10 mouse cellular contexts compared by ENCODE assay signal in genomic region chr15:89313359-89313758, GRCm38 (mm10). TPM values are rescaled to one million over a fixed set of nuclear protein-coding genes. Genes with fewer than 3 reads are reported as not detected.
A peak's percentile ranks its signal among the peaks of the same experiment; 100 is the strongest.
DNase-seq lines count a peak whose midpoint lies in the region; ATAC-seq and TF ChIP-seq lines count a peak whose summit lies in the region.
"Had no signal": no experiment of that assay in that cellular context is flagged by ENCODE, and none has a peak within 500 bp of the region (broad histone marks: within the 10 kb centered on the region; RNA-seq: fewer than 3 reads in every experiment).

No protein-coding gene starts in this region.

- DNase-seq in heart, adult 8-10 months (ENCODE audit: low spot score) = no peak
- no peak for DNase-seq in forebrain, postnatal 0 days
- DNase-seq in liver, postnatal 0 days = peak; percentile 13
- DNase-seq in adrenal gland, adult 8-10 months = no peak
- DNase-seq in lung, postnatal 14 days = no peak
- no peak for DNase-seq in layer of hippocampus, adult 11-12 months (ENCODE audit: low spot score)
- DNase-seq: kidney, postnatal 10 days had no signal

- no peak for TF ChIP-seq CTCF in forebrain, postnatal 0 days (IDR thresholded peaks at IDR 0.05; ENCODE audit: low read depth)
- no peak for TF ChIP-seq CTCF in liver, postnatal 0 days (IDR thresholded peaks at IDR 0.05; ENCODE audit: low read depth)

- no peaks in the 10 kb centered on the region for H3K9me3 ChIP-seq in heart, embryonic 14.5 days (ENCODE audit: control insufficient read depth, low read length)
- H3K9me3 ChIP-seq in embryonic facial prominence, embryonic 12.5 days = no peaks in the 10 kb centered on the region
- H3K9me3 ChIP-seq in forebrain, postnatal 0 days (ENCODE audit: low read length) = no peaks in the 10 kb centered on the region
- H3K9me3 ChIP-seq in liver, postnatal 0 days (ENCODE audit: low read length) = no peaks in the 10 kb centered on the region
- H3K9me3 ChIP-seq: G1E had no signal

- no peak for ATAC-seq in heart, embryonic 14.5 days (ENCODE audit: insufficient number of reproducible peaks, insufficient read depth, low FRiP score, low read depth)
- no peak for ATAC-seq in embryonic facial prominence, embryonic 12.5 days (ENCODE audit: insufficient number of reproducible peaks, insufficient read depth, low FRiP score, low TSS enrichment)
- ATAC-seq in forebrain, postnatal 0 days = no peak
- no peak for ATAC-seq in liver, postnatal 0 days

- no peak overlapping the region for H3K27ac ChIP-seq in heart, embryonic 14.5 days (replicated peaks in 1 of 2; ENCODE audit: control insufficient read depth in 1 of 2, insufficient read depth in 1 of 2, low read depth in 2 of 2, low read length in 2 of 2)
- no peak overlapping the region for H3K27ac ChIP-seq in embryonic facial prominence, embryonic 12.5 days
- H3K27ac ChIP-seq in forebrain, postnatal 0 days (ENCODE audit: low read depth, low read length) = no peak overlapping the region
- H3K27ac ChIP-seq in liver, postnatal 0 days (ENCODE audit: low read depth) = no peak overlapping the region

- H3K4me2 ChIP-seq in heart, embryonic 14.5 days (ENCODE audit: low read length) = 0 out of 2 replicates have a peak overlapping the region, but pooled peaks have one; percentile 87
- H3K4me2 ChIP-seq in embryonic facial prominence, embryonic 12.5 days (replicated peaks) = peak overlapping the region; percentile 72
- H3K4me2 ChIP-seq in forebrain, postnatal 0 days (ENCODE audit: low read depth) = peak overlapping the region; percentile 68
- H3K4me2 ChIP-seq in liver, postnatal 0 days (ENCODE audit: low read depth, low read length) = 0 out of 2 replicates have a peak overlapping the region, but pooled peaks have one; percentile 71

- 72% methylated on average over 4 of the region's 4 CpGs for WGBS in heart, embryonic 14.5 days
- WGBS in embryonic facial prominence, embryonic 12.5 days = 69% methylated on average over 4 of the region's 4 CpGs
- WGBS in forebrain, postnatal 0 days = 76% methylated on average over 4 of the region's 4 CpGs
- WGBS in liver, postnatal 0 days (ENCODE audit: insufficient replicate concordance) = 78% methylated on average over 4 of the region's 4 CpGs

- H3K4me3 ChIP-seq in heart, embryonic 14.5 days (ENCODE audit: control insufficient read depth in 1 of 2, insufficient read depth in 1 of 2, low read depth in 1 of 2, low read length in 2 of 2) = no peak overlapping the region
- peak overlapping the region; percentile 97; the same call in 1 of the 2 replicates for H3K4me3 ChIP-seq in embryonic facial prominence, embryonic 12.5 days
- H3K4me3 ChIP-seq in forebrain, postnatal 0 days (ENCODE audit: low read depth, low read length) = no peak overlapping the region; the same call in 1 of the 2 replicates
- H3K4me3 ChIP-seq in liver, postnatal 0 days (ENCODE audit: low read depth, low read length) = no peak overlapping the region

- H3K4me1 ChIP-seq in heart, embryonic 14.5 days (ENCODE audit: control insufficient read depth in 2 of 2, insufficient read depth in 2 of 2, low read length in 2 of 2) = peaks cover 14 to 22% of the 10 kb centered on the region in 2 experiments
- H3K4me1 ChIP-seq in embryonic facial prominence, embryonic 12.5 days = peaks cover 19% of the 10 kb centered on the region
- H3K4me1 ChIP-seq in forebrain, postnatal 0 days (ENCODE audit: insufficient read depth) = peaks cover 11% of the 10 kb centered on the region
- H3K4me1 ChIP-seq in liver, postnatal 0 days (ENCODE audit: insufficient read depth) = peaks cover 31% of the 10 kb centered on the region

- H3K27me3 ChIP-seq in heart, embryonic 14.5 days (ENCODE audit: control insufficient read depth, insufficient read depth, low read length) = no peaks in the 10 kb centered on the region
- H3K27me3 ChIP-seq in embryonic facial prominence, embryonic 12.5 days = no peaks in the 10 kb centered on the region
- no peaks in the 10 kb centered on the region for H3K27me3 ChIP-seq in forebrain, postnatal 0 days (ENCODE audit: insufficient read depth, low read length)
- no peaks in the 10 kb centered on the region for H3K27me3 ChIP-seq in liver, postnatal 0 days (ENCODE audit: insufficient read depth, low read length)

- no peaks in the 10 kb centered on the region for H3K36me3 ChIP-seq in heart, embryonic 14.5 days (ENCODE audit: control insufficient read depth, insufficient read depth, low read length)
- no peaks in the 10 kb centered on the region for H3K36me3 ChIP-seq in embryonic facial prominence, embryonic 12.5 days
- no peaks in the 10 kb centered on the region for H3K36me3 ChIP-seq in forebrain, postnatal 0 days (ENCODE audit: insufficient read depth)
- no peaks in the 10 kb centered on the region for H3K36me3 ChIP-seq in liver, postnatal 0 days (replicated peaks; ENCODE audit: insufficient read depth, low read length)

- H3K9ac ChIP-seq in heart, embryonic 14.5 days (ENCODE audit: low read length) = peak overlapping the region; percentile 7; the same call in 1 of the 2 replicates
- H3K9ac ChIP-seq in embryonic facial prominence, embryonic 12.5 days = no peak overlapping the region
- H3K9ac ChIP-seq in forebrain, postnatal 0 days = 0 out of 2 replicates have a peak overlapping the region, but pooled peaks have one; percentile 10
- H3K9ac ChIP-seq in liver, postnatal 0 days (replicated peaks) = no peak overlapping the region

- TF ChIP-seq EP300 in liver, postnatal 0 days (IDR thresholded peaks at IDR 0.05; ENCODE audit: low read depth) = no peak

RNA-seq across cellular contexts. Expression of gene Sbf1, which starts 1.8 kb away (rescaled TPM):
- 38.2 and 45.1 TPM in 2 replicates for polyA plus RNA-seq in heart, embryonic 14.5 days (2014; fragmentation: Nextera tagmentation; extraction: Ambion mirVana)
- 10 to 100 TPM; 56.5 to 74.5 (median 69.5) TPM for total RNA-seq in heart, adult 8-10 months (2022)
- polyA plus RNA-seq in embryonic facial prominence, embryonic 12.5 days (2016; fragmentation: Nextera tagmentation; extraction: Ambion mirVana) = 60.9 and 61.6 TPM in 2 replicates
- 164 and 165 TPM in 2 replicates for total RNA-seq in forebrain, postnatal 0 days (2014; rRNA removed)
- 46.2 and 60.7 TPM in 2 replicates for polyA plus RNA-seq in forebrain, postnatal 0 days (2015; fragmentation: Nextera tagmentation; extraction: Ambion mirVana)
- polyA plus RNA-seq in liver, postnatal 0 days (2015; fragmentation: Nextera tagmentation; extraction: Ambion mirVana) = 16.5 and 17.0 TPM in 2 replicates
- 100 to 1,000 TPM in 2 of 4 experiments, 10 to 100 TPM in 2; 90.8 to 127 (median 101) TPM for total RNA-seq in adrenal gland, adult 8-10 months (2022)

RNA-seq across cellular contexts. Expression of gene Adm2, which starts 9.2 kb away (rescaled TPM):
- polyA plus RNA-seq in heart, embryonic 14.5 days (2014; fragmentation: Nextera tagmentation; extraction: Ambion mirVana) = 0.20 and 0.40 TPM in 2 replicates
- total RNA-seq in heart, adult 8-10 months (2022) = not detected
- 0.18 TPM in 1 of 2 replicates, not detected in the other for polyA plus RNA-seq in embryonic facial prominence, embryonic 12.5 days (2016; fragmentation: Nextera tagmentation; extraction: Ambion mirVana)
- total RNA-seq in forebrain, postnatal 0 days (2014; rRNA removed) = not detected in 2 replicates
- not detected in 2 replicates for polyA plus RNA-seq in forebrain, postnatal 0 days (2015; fragmentation: Nextera tagmentation; extraction: Ambion mirVana)
- 1.4 and 3.7 TPM in 2 replicates for polyA plus RNA-seq in liver, postnatal 0 days (2015; fragmentation: Nextera tagmentation; extraction: Ambion mirVana)
- total RNA-seq in adrenal gland, adult 8-10 months (2022) = not detected
- total RNA-seq: G1E had no signal

RNA-seq across cellular contexts. Expression of gene Miox, which starts 20.8 kb away (rescaled TPM):
- not detected in 2 replicates for polyA plus RNA-seq in heart, embryonic 14.5 days (2014; fragmentation: Nextera tagmentation; extraction: Ambion mirVana)
- total RNA-seq in heart, adult 8-10 months (2022) = not detected
- polyA plus RNA-seq in embryonic facial prominence, embryonic 12.5 days (2016; fragmentation: Nextera tagmentation; extraction: Ambion mirVana) = not detected in 2 replicates
- not detected in 2 replicates for total RNA-seq in forebrain, postnatal 0 days (2014; rRNA removed)
- polyA plus RNA-seq in forebrain, postnatal 0 days (2015; fragmentation: Nextera tagmentation; extraction: Ambion mirVana) = not detected in 2 replicates
- 22.9 and 27.0 TPM in 2 replicates for polyA plus RNA-seq in liver, postnatal 0 days (2015; fragmentation: Nextera tagmentation; extraction: Ambion mirVana)
- 1 to 10 TPM in 2 of 4 experiments, not detected in 2; 1.4 TPM for total RNA-seq in adrenal gland, adult 8-10 months (2022)
- polyA plus RNA-seq: G1E had no signal

RNA-seq across cellular contexts. Expression of gene Lmf2, which starts 42.1 kb away (rescaled TPM):
- polyA plus RNA-seq in heart, embryonic 14.5 days (2014; fragmentation: Nextera tagmentation; extraction: Ambion mirVana) = 33.5 and 36.2 TPM in 2 replicates
- 10 to 100 TPM; 23.6 to 29.1 (median 26.7) TPM for total RNA-seq in heart, adult 8-10 months (2022)
- 54.5 and 58.8 TPM in 2 replicates for polyA plus RNA-seq in embryonic facial prominence, embryonic 12.5 days (2016; fragmentation: Nextera tagmentation; extraction: Ambion mirVana)
- 12.5 and 17.0 TPM in 2 replicates for total RNA-seq in forebrain, postnatal 0 days (2014; rRNA removed)
- polyA plus RNA-seq in forebrain, postnatal 0 days (2015; fragmentation: Nextera tagmentation; extraction: Ambion mirVana) = 24.7 and 25.4 TPM in 2 replicates
- 22.1 and 24.0 TPM in 2 replicates for polyA plus RNA-seq in liver, postnatal 0 days (2015; fragmentation: Nextera tagmentation; extraction: Ambion mirVana)
- 10 to 100 TPM; 44.4 to 57.5 (median 48.6) TPM for total RNA-seq in adrenal gland, adult 8-10 months (2022)

RNA-seq across cellular contexts. Expression of gene Ncaph2, which starts 42.2 kb away (rescaled TPM):
- polyA plus RNA-seq in heart, embryonic 14.5 days (2014; fragmentation: Nextera tagmentation; extraction: Ambion mirVana) = 95.0 and 97.6 TPM in 2 replicates
- total RNA-seq in heart, adult 8-10 months (2022) = 10 to 100 TPM; 52.8 to 67.4 (median 57.4) TPM
- 171 and 177 TPM in 2 replicates for polyA plus RNA-seq in embryonic facial prominence, embryonic 12.5 days (2016; fragmentation: Nextera tagmentation; extraction: Ambion mirVana)
- 88.4 and 93.8 TPM in 2 replicates for total RNA-seq in forebrain, postnatal 0 days (2014; rRNA removed)
- 94.9 and 95.1 TPM in 2 replicates for polyA plus RNA-seq in forebrain, postnatal 0 days (2015; fragmentation: Nextera tagmentation; extraction: Ambion mirVana)
- polyA plus RNA-seq in liver, postnatal 0 days (2015; fragmentation: Nextera tagmentation; extraction: Ambion mirVana) = 59.4 and 59.8 TPM in 2 replicates
- 10 to 100 TPM; 79.1 to 93.1 (median 87.8) TPM for total RNA-seq in adrenal gland, adult 8-10 months (2022)

Comparison
In these comparisons a context has a peak if more than half of its experiments do, and no peak if none do; other contexts are left out.
1. H3K9ac ChIP-seq: peak in heart, embryonic 14.5 days (single experiment) and forebrain, postnatal 0 days (single experiment); none in embryonic facial prominence, embryonic 12.5 days (single experiment) and liver, postnatal 0 days (single experiment).
2. RNA of gene Miox, which starts 20.8 kb away (polyA plus RNA-seq): 22.9 to 27.0 TPM in liver, postnatal 0 days; not detected in heart, embryonic 14.5 days, not detected in embryonic facial prominence, embryonic 12.5 days and not detected in forebrain, postnatal 0 days; every median in the first group is over 10 times any median in the second.
3. Peak in every context shown above with its lines, with median percentiles within 50 percentile points of each other: H3K4me2 ChIP-seq.